15 mouse cellular contexts compared by ENCODE assay signal in the genomic region with DNA sequence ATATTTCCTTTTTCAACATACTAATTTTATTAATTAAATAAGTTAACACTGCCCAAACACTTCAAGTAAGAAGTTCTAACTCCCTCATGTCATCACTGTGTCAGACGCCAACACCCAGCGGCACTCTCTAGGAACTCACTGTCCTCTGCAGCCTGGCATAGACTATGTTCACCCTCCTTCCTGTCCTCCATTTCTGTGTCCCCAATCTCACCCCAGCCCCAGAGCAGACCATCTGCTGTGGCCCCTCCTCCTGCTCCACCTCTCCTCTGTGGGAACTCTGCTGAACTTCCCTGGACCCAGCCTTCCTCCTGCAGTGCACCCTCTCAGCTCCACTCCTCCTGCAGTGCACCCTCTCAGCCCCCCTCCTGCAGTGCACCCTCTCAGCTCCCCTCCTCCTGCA. TPM values are rescaled to one million over a fixed set of nuclear protein-coding genes. Genes with fewer than 3 reads are reported as not detected.
DNase-seq lines count a peak whose midpoint lies in the region.
"Had no signal": no experiment of that assay in that cellular context is flagged by ENCODE, and none has a peak within 500 bp of the region (broad histone marks: within the 10 kb centered on the region; RNA-seq: fewer than 3 reads in every experiment).

No protein-coding gene starts in this region.

- intact Hi-C loops in heart, postnatal 25 days (cut with DNase I), result no loop called here

- DNase-seq in heart, adult 11 months, result peak; percentile 91
- DNase-seq in heart, postnatal 25 days (ENCODE audit: low spot score), result no peak
- peak; percentile 36 for DNase-seq in retina, postnatal 1 day
- DNase-seq in retina, embryonic 14.5 days (ENCODE audit: low spot score), result no peak
- DNase-seq in cerebellum, adult 9-10 months, result peak; percentile 60
- DNase-seq in layer of hippocampus, postnatal 36 days, result no peak
- DNase-seq in adrenal gland, postnatal 36 days, result no peak
- DNase-seq: adrenal gland, postnatal 14 days; gastrocnemius, postnatal 10 days; heart, postnatal 4 days; kidney, adult 8-10 months; kidney, postnatal 4 days; lung, embryonic 14.5 days; right cerebral cortex, postnatal 14 days; thymus, postnatal 4 days had no signal

RNA-seq across cellular contexts. Expression of a gene that starts 15.0 kb away (rescaled TPM):
- total RNA-seq in heart, postnatal 25 days (2021), result 10 to 100 TPM; 19.1 to 20.2 TPM
- total RNA-seq in layer of hippocampus, postnatal 36 days (2021), result 10 to 100 TPM; 57.2 to 60.0 TPM
- total RNA-seq in adrenal gland, postnatal 36 days (2021), result 10 to 100 TPM; 24.1 to 28.8 TPM

RNA-seq across cellular contexts. Expression of a gene that starts 15.2 kb away (rescaled TPM):
- total RNA-seq in heart, postnatal 25 days (2021), result under 1 TPM; 0.70 to 0.78 TPM
- total RNA-seq in layer of hippocampus, postnatal 36 days (2021), result 100 to 1,000 TPM; 390 TPM
- total RNA-seq in adrenal gland, postnatal 36 days (2021), result 1 to 10 TPM; 5.5 to 5.9 TPM

Comparison
In these comparisons a context has a peak if more than half of its experiments do, and no peak if none do; other contexts are left out.
1. DNase-seq: peak in heart, adult 11 months (single experiment), retina, postnatal 1 day (single experiment) and cerebellum, adult 9-10 months (single experiment); none in heart, postnatal 25 days (single experiment), retina, embryonic 14.5 days (single experiment), layer of hippocampus, postnatal 36 days (0 of 2) and adrenal gland, postnatal 36 days (0 of 2).
2. RNA of a gene that starts 15.2 kb away (total RNA-seq): 390 TPM in layer of hippocampus, postnatal 36 days; 5.5 to 5.9 TPM in adrenal gland, postnatal 36 days and 0.70 to 0.78 TPM in heart, postnatal 25 days; every median in the first group is over 10 times any median in the second.